Mouse (Mus musculus) lung, adult 2 months (tissue): Measurements from ENCODE around the gene Grid2.

ENCODE experiments used
- CTCF ChIP-seq: fragments of 200-500 bp; IDR thresholded peaks from 2 replicates; pipeline ENCODE4 v1.5.1; 2011; ENCODE audit warnings: mild to moderate bottlenecking, low read length, control low read depth; ENCODE audit not compliant: insufficient read depth
- POLR2A ChIP-seq: fragments of 200-500 bp; IDR thresholded peaks from 2 replicates; pipeline ENCODE4 v1.6.1; 2011; ENCODE audit warnings: low read depth, mild to moderate bottlenecking, control low read depth, low read length, borderline replicate concordance; ENCODE audit errors: extremely low read depth

DNA sequence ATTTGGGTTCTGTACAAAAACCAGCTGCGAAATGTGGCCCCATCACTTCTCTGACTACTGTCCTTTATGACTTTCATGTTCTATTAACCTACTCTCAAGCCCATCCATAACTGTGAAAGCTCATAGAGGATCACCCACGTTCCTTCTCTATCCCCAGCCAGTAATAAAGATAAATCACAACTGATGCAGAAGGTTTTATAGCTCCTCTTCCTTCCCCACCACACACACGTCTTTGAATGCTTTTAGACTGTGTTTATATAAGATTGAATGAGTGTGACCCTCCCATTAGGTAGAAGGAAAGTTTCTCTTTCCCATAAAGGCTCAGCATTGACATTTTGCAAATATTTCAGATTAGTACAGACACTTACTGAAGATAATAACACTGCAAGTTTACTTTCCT lies 1350.1 kb downstream of the Grid2 start:
- TF ChIP-seq CTCF = no peak
- TF ChIP-seq POLR2A = no peak
